Mouse (Mus musculus): ENCODE data around the gene Gm28374. TPM values are rescaled to one million over a fixed set of nuclear protein-coding genes. Genes with fewer than 3 reads are reported as not detected.
"Not testable (repeated sequence)": the region's sequence is repeated elsewhere in the genome, so short reads cannot be mapped to it uniquely, and the experiment has no call there.

The Gm28374 gene
- 0.20 and 0.23 TPM in 2 replicates for polyA plus RNA-seq (2012; rRNA removed)

DNA sequence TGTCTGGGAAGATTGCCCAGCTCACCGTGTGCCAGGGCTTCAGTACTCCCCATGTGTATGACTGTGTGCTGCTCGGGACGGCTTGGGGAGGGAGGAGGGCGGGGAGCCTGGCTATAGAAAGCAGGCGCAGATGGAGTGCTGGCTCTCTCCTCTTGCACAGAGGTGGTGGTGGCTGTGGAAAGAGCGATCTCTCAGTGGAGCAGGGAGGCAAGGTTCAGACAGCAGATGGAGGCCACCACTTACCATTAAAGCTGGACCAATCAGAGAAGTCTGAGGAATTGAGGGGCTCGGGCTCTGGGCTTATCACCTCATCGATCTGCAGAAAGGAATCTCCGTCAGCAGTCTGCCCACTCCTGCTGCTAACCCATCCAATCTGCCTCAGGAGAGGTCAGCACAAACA is at the start of gene Gm28374:
Gene Gm28374 (minus strand): TSS at position 101 of the 400 bp plus-strand sequence.
- DNase-seq (ENCODE audit: low read depth): no peak

DNA sequence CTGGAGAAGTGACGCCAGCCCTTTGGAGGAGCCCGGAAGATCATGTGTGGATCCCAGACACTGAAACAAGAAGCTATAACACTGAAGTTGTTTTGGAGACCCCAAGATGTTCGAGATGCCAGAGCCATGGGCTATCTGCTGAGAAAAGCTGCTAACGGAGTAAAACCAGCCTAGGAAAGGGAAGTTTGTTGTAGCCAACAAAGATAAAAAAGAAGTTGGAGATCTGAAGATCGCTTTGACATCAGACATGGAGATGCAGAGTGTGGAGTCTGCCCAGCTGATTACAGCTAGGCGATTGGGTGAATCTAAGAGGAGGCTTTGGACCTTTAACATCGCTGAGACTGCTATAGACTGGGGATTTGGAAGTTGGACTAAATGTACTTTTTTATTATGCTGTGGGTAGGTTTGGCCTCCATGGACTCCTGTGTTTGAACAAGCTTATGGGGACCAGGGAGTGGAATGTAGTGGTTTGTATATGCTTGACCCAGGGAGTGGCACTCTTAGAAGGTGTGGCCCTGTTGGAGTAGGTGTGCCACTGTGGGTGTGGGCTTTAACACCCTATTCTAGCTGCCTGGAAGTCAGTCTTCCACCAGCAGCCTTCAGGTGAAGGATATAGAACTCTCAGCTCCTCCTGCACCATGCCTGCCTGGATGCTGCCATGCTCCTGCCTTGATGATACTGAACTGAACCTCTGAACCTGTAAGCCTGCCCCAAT is 48.5 kb upstream of the Gm28374 start:
- DNase-seq (ENCODE audit: low read depth): not testable (repeated sequence)

GRCm38 (mm10) chr19:6127760-6128341 is 45.8 kb upstream of the Gm28374 start, which contains the start of gene Snx15:
TSS of gene Snx15 (minus strand) at chr19:6128304.
- peak; percentile 74 for DNase-seq (ENCODE audit: low read depth)

DNA sequence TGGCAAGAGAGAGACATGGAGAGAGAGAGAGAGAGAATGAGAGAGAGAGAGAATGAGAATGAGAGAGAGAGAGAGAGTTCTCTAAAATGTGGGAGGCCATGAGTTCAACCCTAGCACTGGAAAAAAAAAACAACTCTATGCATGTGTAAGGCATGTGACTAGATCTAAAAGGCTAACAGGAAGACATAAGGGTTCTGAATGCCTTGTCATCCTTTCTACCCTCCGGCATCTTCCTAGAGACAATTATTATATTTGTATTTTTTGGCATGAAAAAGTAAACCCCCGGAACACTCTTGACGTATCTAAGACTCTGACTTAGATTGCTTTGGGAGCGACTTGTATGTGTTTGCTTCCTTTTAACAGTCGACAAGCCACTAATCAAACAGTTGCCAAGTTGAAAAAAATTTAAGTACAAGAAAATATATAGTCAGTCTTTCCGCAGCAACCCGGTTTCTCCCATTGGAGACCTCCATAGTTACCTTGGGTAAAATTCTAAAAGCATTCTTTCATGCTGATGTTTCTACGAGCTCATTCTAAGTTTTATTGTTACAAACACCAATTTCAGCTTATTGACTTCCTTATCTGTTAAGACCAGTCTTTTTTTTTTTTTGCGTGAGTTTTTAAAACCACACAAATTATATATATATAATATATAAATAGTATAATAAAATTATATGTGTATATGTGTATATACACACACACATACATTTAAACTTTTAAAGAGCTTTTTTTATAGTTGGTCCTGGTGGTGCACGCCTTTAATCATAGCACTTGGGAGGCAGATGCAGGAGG is 44.9 kb upstream of the Gm28374 start:
- no peak for DNase-seq (ENCODE audit: low read depth)

- no peak for DNase-seq (ENCODE audit: low read depth)
Measured at GRCm38 (mm10) chr19:6126289-6126688, 44.2 kb upstream of the Gm28374 start.

GRCm38 (mm10) chr19:6124898-6125297 is 42.8 kb upstream of the Gm28374 start:
- DNase-seq (ENCODE audit: low read depth): no peak

DNA sequence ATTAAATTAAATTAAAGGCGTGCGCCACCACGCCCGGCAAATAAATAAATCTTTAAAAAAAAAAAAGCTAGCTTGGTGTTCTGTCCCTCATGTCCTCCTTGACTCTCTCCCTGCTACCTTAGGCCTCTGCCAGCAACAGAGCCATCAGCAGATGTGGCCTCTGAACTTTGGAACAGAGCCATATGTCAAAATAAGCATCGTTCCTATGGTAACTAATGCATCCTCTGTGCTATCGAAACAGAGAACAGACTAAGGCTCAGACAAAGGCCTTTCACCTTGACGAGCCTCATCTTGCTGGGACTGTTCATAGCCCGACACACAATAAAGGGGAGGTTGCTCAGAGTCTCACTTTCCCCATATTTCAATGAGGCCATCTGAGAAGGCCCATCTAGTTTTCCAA is 41.3 kb upstream of the Gm28374 start:
- no peak for DNase-seq (ENCODE audit: low read depth)

DNA sequence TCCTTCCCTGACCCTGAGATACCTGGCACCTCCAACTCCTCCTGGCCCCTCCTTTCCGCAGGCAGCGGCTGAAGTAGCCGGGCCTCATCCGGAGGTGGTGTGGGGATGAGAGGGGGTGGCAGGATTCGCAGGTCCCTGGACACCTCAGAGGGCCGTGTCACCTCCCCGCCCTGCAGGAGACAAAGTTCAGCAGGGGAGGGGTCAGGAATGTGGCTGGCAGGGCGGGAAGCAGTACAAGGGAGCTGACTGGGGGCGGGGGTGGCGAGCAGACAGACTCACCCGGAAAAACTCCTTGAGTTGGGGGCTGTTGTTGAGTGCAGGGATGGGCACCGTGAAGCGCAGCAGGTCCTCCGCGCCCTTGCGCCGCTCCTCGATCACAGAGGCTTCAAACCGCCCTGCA is 39.7 kb upstream of the Gm28374 start:
- DNase-seq (ENCODE audit: low read depth): no peak

- no peak for DNase-seq (ENCODE audit: low read depth)
Measured at GRCm38 (mm10) chr19:6118677-6119185, 36.7 kb upstream of the Gm28374 start.

GRCm38 (mm10) chr19:6117986-6118676 is 36.1 kb upstream of the Gm28374 start, which contains the start of gene Sac3d1:
TSS of gene Sac3d1 (minus strand) at chr19:6118650.
- DNase-seq (ENCODE audit: low read depth): peak; percentile 82

GRCm38 (mm10) chr19:6117346-6117985 is 35.4 kb upstream of the Gm28374 start:
- DNase-seq (ENCODE audit: low read depth): no peak

GRCm38 (mm10) chr19:6116113-6116850 is 34.2 kb upstream of the Gm28374 start:
- no peak for DNase-seq (ENCODE audit: low read depth)

- DNase-seq (ENCODE audit: low read depth): no peak
Measured at GRCm38 (mm10) chr19:6113116-6113515, 31.1 kb upstream of the Gm28374 start.

DNA sequence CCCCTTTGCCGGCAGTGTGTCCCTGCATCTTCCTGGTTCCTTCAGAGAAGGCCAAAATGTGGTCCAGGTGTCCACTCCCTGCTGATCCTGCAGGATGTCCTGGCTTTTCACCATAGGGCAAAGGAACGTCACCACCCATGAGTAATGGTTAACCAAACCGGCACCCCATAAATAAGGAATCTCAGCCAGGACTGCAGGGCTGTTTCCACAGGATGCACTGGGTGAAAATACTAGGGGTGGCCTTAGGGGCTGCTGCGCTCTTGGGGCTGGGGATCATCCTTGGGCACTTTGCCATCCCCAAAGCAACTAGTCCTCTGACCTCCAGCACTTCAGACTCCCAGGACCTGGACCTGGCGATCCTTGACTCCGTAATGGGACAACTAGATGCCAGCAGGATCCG is 23.5 kb upstream of the Gm28374 start, which contains the start of gene Naaladl1:
Gene Naaladl1 (plus strand): TSS at position 197 of the 400 bp plus-strand sequence.
- no peak for DNase-seq (ENCODE audit: low read depth)

GRCm38 (mm10) chr19:6104476-6104875 is 22.4 kb upstream of the Gm28374 start:
- no peak for DNase-seq (ENCODE audit: low read depth)

GRCm38 (mm10) chr19:6102169-6102853 is 20.3 kb upstream of the Gm28374 start:
- no peak for DNase-seq (ENCODE audit: low read depth)

GRCm38 (mm10) chr19:6101186-6101585 is 19.1 kb upstream of the Gm28374 start:
- DNase-seq (ENCODE audit: low read depth): no peak

GRCm38 (mm10) chr19:6097847-6098246 is 15.8 kb upstream of the Gm28374 start:
- DNase-seq (ENCODE audit: low read depth): no peak

- no peak for DNase-seq (ENCODE audit: low read depth)
Measured at GRCm38 (mm10) chr19:6094119-6094518, 12.1 kb upstream of the Gm28374 start, which contains the start of gene AC131692.1. TSS of gene AC131692.1 (plus strand) at chr19:6094419.

GRCm38 (mm10) chr19:6088841-6089240 is 6.8 kb upstream of the Gm28374 start:
- no peak for DNase-seq (ENCODE audit: low read depth)
